Mouse (Mus musculus): ENCODE measurements around the gene Parp2.
A peak's percentile ranks its signal among the peaks of the same experiment; 100 is the strongest.
"Not testable (repeated sequence)": the region's sequence is repeated elsewhere in the genome, so short reads cannot be mapped to it uniquely, and the experiment has no call there.

Parp2 gene

GRCm38 (mm10) chr14:50833964-50834363 is 26.3 kb downstream of the Parp2 start:
- DNase-seq = no peak

- no peak for DNase-seq
Measured at GRCm38 (mm10) chr14:50834435-50834834, 26.8 kb downstream of the Parp2 start.

- no peak for DNase-seq
Measured at GRCm38 (mm10) chr14:50837236-50837635, 29.6 kb downstream of the Parp2 start.

- DNase-seq = no peak
Measured at GRCm38 (mm10) chr14:50855788-50856187, 48.1 kb downstream of the Parp2 start.

- DNase-seq = no peak
Measured at GRCm38 (mm10) chr14:50862641-50863040, 55.0 kb downstream of the Parp2 start.

GRCm38 (mm10) chr14:50865005-50865404 is 57.4 kb downstream of the Parp2 start:
- not testable (repeated sequence) for DNase-seq

- DNase-seq = no peak
Measured at GRCm38 (mm10) chr14:50866966-50867365, 59.3 kb downstream of the Parp2 start.

- no peak for DNase-seq
Measured at GRCm38 (mm10) chr14:50868211-50868610, 60.6 kb downstream of the Parp2 start.

GRCm38 (mm10) chr14:50868656-50869055 is 61.0 kb downstream of the Parp2 start:
- DNase-seq = no peak

GRCm38 (mm10) chr14:50869889-50870804 is 62.5 kb downstream of the Parp2 start, which contains the start of gene Tep1:
Tep1 (minus strand) TSS chr14:50870560.
- DNase-seq = peak; percentile 66 to 68

GRCm38 (mm10) chr14:50870805-50871143 is 63.1 kb downstream of the Parp2 start:
- DNase-seq = peak in 1 of 2 experiments; percentile 10

Data from thymus, postnatal 36 days (tissue).